Mouse (Mus musculus) right cerebral cortex, postnatal 36 days (tissue): ENCODE data around the gene Gm6583.

Experiments used
- DNase-seq, 2 experiments: peaks; one replicate each; pipeline ENCODE4 v3.0.0; 2022; ENCODE audit warnings: low spot score in 2 of 2, mixed read lengths in 1 of 2

The Gm6583 gene

GRCm38 (mm10) chr5:112368666-112369065 is 12.8 kb upstream of the Gm6583 start:
- no peak for DNase-seq

DNA sequence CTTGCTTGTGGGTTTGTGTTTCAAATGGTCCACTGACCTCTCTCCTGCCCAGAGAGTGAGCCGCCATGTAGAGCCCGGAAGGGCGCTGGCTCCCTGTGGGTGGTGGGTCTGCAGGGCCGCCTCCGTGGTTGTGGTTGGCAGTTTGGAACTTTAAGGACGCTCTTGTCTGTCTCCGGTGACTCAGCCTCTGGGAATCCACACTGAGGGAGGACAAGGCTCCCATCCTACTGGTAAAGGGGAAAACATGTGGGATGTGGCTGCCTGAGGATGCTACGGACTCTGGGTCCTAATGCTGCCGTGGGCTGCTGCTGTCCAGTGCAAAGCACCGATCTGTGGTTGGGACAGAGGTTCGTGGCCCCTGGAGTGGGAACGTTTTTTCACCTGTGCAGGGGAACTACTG is 12.1 kb upstream of the Gm6583 start:
- no peak for DNase-seq

DNA sequence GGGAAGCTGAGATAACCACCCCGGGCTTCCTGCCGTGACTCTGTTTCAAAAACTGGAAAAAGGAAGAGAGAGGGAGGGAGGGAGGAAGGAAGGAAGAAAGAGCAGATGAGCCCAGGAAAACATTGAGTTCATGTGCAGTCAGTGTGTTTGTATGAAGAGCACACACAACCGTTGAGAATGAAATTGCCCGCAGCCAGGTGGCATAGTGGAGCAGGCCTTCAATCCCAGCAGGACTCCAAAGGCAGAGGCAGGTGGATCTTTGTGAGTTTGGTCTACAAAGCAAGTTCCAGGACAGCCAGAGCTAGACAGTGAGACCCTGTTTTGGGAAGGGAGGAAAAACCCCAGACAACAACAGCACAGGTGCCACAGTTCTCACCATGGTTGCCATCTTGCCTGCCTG is 11.5 kb upstream of the Gm6583 start:
- no peak for DNase-seq

DNA sequence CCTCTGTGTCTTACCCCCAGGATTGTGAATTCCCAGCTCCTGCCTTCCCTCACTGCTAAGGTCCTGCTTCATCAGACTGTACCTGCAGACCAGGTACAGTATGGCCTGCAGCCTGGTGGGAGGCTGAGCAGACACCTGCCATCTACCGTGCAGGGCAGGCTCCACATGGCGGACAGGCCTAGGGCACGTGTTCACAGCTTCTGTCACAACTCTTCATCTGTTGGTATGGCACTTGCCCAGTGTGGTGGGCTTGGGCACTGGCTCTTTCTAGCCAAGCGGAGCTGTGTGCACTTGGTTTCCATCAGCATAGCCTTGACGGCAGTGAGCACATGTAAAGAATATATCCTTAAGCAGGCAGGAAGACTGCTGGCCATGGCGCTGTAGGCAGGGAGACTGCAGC is 11.0 kb upstream of the Gm6583 start:
- DNase-seq = no peak

DNA sequence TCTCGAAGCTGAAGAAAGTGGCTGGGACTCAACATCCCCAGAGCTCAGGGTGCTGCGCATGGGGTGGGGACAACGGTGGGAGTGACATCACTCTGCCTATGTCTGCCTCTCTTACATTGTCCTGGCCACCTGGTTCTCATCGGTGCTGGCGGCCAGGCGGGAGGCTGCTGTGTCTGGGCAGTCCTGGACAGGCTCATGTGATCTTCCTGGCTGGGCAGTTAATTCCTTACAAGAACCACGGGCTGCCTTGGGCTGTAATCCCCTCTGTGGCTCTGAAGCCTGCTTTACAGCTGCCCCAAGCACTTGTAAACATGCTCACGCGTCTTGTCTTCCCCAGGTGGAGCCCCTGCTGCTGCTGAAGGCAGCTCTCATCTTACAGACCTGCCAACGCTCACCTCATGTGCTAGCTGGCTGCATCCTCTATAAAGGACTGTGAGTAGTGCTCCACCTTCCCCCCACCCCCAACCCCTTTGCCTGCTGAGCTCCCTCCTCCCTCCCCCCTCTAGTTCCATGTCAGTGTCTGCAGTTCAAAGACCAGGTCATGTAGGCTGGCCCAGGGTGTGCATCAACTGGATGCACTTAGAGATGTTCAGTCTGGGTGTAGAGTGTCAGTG is 8.5 kb upstream of the Gm6583 start:
- no peak for DNase-seq

DNA sequence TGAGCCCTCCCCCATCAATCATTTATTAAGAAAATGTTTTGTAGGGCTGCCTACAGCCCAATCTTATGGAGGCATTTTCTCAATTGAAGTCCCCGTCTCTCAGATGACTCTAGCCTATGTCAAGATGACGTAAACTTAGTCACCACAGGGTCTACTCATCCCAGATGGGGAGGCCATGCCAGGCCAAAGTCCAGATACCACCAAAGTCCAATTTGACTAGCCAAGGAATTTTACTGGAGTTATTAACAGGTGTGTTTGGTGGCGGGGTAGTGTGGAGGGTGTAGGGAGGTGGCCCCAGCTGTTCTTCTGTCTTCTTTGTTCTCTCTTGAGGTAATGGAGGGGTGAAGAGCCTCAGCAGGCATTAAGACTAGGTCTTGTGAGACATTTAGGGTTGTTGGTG is 4.2 kb upstream of the Gm6583 start:
- no peak for DNase-seq

DNA sequence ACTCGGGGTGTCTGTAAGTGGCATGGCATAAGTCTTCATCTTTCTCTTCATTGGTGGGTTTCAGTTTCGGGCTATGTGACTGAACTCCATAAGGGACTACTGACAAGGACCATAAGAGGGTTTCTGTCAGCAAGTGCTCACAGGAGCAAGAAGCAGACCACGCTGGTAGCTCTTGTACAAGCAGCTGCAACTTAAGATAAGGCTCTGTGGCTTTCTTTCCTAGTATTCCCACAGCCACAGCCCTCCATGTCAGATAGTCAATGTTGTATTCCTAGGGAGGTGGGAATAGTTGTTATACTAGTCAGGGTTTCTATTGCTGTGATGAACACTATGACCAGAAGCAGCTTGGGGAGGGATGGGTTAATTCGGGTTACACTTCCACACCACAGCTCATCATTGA is 3.7 kb upstream of the Gm6583 start:
- DNase-seq = no peak

DNA sequence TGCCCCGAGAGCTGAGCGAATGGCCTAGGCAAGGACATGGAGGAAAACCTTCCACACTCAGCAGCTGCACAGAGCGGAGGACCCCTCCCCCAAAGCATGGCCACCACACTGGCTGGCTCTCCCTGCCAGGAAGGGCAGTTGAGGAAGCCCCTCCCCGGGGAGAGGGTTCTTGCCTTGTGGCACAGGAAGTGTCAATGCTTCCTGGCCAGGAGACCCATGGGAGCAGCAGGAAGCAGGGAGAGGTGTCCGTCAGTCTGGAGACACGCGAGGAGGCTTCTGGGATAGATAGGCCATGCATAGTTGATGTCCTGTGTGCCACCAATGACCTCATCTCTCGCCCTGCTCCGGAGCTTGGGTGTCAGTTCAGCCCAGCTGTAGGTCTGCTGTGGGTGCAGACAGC is 489 bp upstream of the Gm6583 start:
- DNase-seq = no peak

GRCm38 (mm10) chr5:112355493-112355892 is 340 bp downstream of the Gm6583 start:
- no peak for DNase-seq

DNA sequence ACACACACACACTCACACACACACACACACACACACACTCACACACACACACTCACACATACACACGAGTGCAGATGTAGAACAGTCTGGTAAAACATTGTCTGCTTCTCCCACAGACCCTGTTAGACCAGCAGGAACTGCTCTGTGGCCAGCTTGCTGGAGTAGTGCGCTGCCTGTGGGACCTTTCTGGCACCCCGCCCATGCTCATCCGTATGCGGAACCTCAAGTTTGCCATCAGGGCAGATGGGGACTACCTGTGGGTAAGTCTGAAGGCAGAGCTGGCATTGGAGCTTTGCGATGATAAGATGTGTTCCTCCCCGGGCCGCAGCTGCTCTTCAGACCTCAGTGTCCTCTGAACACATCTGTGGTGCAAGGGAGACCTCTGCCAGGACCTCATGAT is 6.7 kb downstream of the Gm6583 start:
- no peak for DNase-seq

DNA sequence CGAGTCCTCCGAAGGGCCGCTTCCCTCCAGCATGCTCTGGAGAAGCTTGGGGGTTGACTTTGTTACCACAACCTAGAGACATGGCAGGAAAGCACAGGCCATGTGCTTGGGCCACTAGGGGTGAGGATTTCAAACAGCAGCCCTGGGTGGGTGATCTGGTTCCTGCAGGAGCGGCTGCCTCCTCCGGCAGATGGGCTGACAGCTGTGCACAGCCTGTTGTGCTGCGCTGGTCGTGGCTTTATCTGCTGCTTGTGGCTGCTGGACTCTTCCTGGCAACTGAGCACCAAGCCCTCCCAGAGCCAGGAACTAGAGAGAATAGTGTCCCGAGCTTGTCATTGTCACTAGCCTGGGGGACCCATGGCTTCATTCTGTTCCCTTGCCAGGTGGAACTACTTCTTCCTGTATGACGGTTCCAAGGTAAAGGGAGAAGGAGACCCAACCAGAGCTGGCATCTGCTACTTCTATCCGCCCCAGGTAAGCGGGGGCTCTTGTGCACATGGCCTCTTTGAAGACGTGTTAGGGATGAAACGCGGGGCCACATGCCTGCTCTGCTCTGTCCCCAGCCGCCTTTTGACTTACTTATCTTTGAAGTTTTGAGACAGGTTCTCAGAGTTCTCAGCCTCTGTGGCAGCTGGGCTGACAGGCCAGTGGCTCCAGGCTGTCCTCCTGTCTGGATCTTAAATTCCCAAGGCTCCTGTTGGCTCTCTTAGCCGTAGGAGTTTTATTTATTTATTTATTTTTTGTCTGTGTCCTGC is 9.4 kb downstream of the Gm6583 start:
- no peak for DNase-seq

DNA sequence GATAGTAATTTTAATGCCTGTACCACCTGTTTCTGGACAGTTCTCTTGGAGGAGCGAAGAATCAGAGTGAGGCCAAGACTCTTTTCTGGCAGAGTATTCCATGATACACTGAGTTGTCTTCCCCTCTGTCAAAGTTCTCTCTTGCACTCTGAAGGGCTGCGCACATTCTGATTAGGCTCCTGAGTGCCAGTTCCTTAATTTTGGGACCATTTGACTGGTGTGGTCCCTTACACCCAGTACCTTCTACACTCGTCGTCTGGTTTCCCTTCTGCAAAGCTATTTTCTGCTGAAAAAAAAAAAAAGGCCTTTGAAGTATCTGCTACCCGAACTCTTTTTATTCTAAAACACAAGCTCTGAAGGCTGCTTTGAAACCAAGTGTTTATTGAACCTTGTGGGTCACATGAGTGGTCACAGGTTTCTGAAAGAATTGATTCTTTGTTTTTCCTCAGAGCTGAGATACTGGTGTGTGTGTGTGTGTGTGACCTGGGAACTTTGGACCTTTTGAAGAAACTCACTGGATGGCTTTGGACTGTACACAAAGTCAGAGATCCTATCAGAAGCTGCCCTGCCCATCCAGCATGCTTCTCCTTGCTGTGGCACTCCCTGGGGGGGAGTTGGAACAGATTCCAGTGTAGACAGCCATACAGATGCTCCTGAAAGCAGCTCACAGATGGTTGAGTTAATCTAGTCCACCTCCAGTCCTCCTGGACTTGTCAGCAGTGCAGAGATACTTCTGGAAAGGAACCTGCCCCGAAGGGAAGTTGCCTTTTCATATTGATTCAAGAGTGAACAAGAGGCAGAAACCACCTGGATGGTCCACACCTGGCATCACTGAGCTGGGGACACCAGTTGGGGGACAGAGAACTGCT is 11.5 kb downstream of the Gm6583 start:
- DNase-seq = peak in 1 of 2 experiments; percentile 78

- DNase-seq = no peak
Observed at GRCm38 (mm10) chr5:112343205-112343595, 12.6 kb downstream of the Gm6583 start.

GRCm38 (mm10) chr5:112342463-112343204 is 13.2 kb downstream of the Gm6583 start, which contains the start of the genes Srrd and Hps4:
Gene Srrd, minus strand, starts transcription at chr5:112343040.
Gene Hps4, plus strand, starts transcription at chr5:112343083.
- peak; percentile 83 to 85 for DNase-seq

- no peak for DNase-seq
Observed at GRCm38 (mm10) chr5:112339215-112339614, 16.6 kb downstream of the Gm6583 start.

- DNase-seq = no peak
Observed at GRCm38 (mm10) chr5:112337004-112337403, 18.8 kb downstream of the Gm6583 start.

DNA sequence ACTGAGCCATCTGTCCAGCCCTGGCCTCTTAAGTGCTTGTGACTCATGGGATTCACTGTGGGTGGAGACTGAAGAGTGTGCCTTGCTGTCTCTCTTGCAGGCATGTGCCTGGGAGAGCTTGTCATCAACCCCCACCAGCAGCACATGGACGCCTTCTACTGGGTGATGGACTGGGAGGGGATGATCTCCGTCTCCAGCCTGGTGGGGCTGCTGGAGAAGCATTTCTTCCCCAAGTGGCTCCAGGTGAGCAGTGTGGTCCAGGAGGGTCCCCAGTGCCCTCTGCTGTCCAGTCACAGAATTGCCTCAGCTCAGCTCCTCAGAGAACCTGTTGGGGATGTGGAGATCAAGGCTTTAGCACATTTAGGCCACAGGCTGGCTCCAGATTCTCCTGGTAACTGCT is 20.4 kb downstream of the Gm6583 start:
- DNase-seq = no peak

GRCm38 (mm10) chr5:112329805-112330564 is 25.8 kb downstream of the Gm6583 start:
- no peak for DNase-seq

DNA sequence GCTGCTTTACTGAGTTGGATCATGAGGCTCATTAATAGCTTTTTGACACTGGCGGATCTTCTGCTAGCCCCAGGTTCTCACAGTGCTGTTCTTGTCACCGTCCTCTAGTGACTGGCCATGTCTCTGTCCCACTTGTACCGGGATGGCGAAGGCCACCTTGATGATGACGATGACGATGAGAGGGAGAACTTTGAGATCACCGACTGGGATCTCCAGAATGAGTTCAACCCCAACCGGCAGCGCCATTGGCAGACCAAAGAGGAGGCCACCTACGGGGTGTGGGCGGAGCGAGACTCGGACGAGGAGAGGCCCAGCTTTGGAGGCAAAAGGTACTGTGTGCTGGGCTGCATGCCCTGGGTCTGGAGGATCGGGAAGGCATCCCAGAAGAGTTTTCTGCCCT is 28.0 kb downstream of the Gm6583 start:
- DNase-seq = no peak

- no peak for DNase-seq
Observed at GRCm38 (mm10) chr5:112326446-112327009, 29.3 kb downstream of the Gm6583 start.
